Mouse (Mus musculus): Measurements from ENCODE around the gene E030018B13Rik. TPM values are rescaled to one million over a fixed set of nuclear protein-coding genes. Genes with fewer than 3 reads are reported as not detected.
A peak's percentile ranks its signal among the peaks of the same experiment; 100 is the strongest.

Gene E030018B13Rik
- polyA plus RNA-seq, 1 experiment from 2014 or later: 0.17 TPM

GRCm38 (mm10) chr7:63965135-63965534 is 48.5 kb downstream of the E030018B13Rik start:
- no peaks in the 10 kb centered on the region for H3K27me3 ChIP-seq (replicated peaks)
- 69% methylated on average over 2 of the region's 2 CpGs for WGBS

GRCm38 (mm10) chr7:63965635-63966418 is 49.2 kb downstream of the E030018B13Rik start:
- peak overlapping the region; percentile 6; the same call in 1 of the 2 replicates for H3K27ac ChIP-seq
- WGBS: 82% methylated on average over 5 of the region's 5 CpGs
- no peak for ATAC-seq (replicated peaks)

More at GRCm38 (mm10) chr7:63965135-63965534, 48.5 kb downstream of the E030018B13Rik start:
- Histone ChIP-seq H3K4me3 (no peak overlapping the region), H3K4me1 (0 out of 2 replicates have a peak, but pooled peaks cover 4% of the 10 kb centered on the region), H3K9ac (no peak overlapping the region), H3K27ac (peak overlapping the region; percentile 6; the same call in 1 of the 2 replicates), H3K4me2 (no peak overlapping the region), H3K36me3 (replicated peaks) (no peaks in the 10 kb centered on the region), H3K9me3 (no peaks in the 10 kb centered on the region)
- ATAC-seq (replicated peaks): peak; percentile 90

DNA sequence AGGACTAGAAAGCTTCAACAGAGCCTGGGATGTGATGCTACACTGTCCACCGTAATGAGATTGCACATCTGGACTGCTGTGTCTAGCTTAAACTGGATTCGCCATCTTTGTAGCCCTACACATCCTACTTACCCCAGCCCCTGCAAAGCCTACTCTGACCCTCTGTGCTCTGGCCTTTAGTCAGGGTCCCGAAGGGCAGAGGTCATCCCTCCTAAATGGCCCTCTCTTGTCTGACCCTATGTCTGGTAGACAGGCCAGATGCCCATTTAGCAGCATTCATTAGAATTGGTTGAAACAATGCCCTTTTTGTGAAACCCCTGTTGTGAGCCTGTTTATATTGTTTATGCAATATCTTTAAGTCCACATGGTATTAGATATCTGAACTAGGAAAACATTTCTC is 53.3 kb downstream of the E030018B13Rik start:
- Histone ChIP-seq H3K27me3 (replicated peaks) (no peaks in the 10 kb centered on the region), H3K9me3 (no peaks in the 10 kb centered on the region), H3K9ac (no peak overlapping the region), H3K36me3 (replicated peaks) (no peaks in the 10 kb centered on the region), H3K4me3 (no peak overlapping the region), H3K27ac (no peak overlapping the region), H3K4me2 (no peak overlapping the region), H3K4me1 (0 out of 2 replicates have a peak, but pooled peaks cover 3% of the 10 kb centered on the region)
- ATAC-seq (replicated peaks): no peak
- WGBS: 68% methylated on average over 3 of the region's 3 CpGs

More at GRCm38 (mm10) chr7:63965635-63966418, 49.2 kb downstream of the E030018B13Rik start:
- H3K27me3 ChIP-seq (replicated peaks): no peaks in the 10 kb centered on the region
- no peak overlapping the region for H3K4me3 ChIP-seq
- H3K9me3 ChIP-seq: no peaks in the 10 kb centered on the region
- no peak overlapping the region for H3K4me2 ChIP-seq
- H3K36me3 ChIP-seq (replicated peaks): no peaks in the 10 kb centered on the region
- H3K4me1 ChIP-seq: 0 out of 2 replicates have a peak, but pooled peaks cover 4% of the 10 kb centered on the region
- H3K9ac ChIP-seq: no peak overlapping the region

Other genes starting within 250 kb of the E030018B13Rik start
- gene Klf13, start 22.1 kb downstream of the E030018B13Rik start, polyA plus RNA-seq (2015; fragmentation: Nextera tagmentation; extraction: Ambion mirVana): 21.7 and 23.4 TPM in 2 replicates
- gene Trpm1, start 237.0 kb downstream of the E030018B13Rik start, polyA plus RNA-seq (2015; fragmentation: Nextera tagmentation; extraction: Ambion mirVana): 0.19 and 0.26 TPM in 2 replicates